Mouse (Mus musculus): ENCODE results near the gene F2r.

F2r gene

DNA sequence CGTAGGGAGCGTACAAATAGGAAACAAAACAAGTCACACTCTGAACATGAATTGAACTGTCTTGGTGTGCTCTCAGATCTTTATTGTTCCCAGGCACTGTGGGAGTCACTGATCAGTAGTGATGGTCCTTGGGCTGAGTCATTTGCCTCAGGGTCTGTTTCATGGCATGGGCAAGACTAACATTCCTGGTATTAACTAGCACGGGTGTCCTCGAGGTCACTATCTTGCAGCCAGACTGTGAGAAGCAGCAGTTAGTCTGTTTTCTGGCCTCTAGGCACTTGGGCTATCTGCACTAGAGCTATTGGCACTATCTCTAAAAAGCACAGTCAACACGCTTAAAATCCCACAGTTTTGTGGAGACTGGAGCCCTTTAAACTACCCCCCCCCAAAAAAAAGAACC is 22.4 kb downstream of the F2r start:
- no peak for DNase-seq (ENCODE audit: extremely low spot score)

DNA sequence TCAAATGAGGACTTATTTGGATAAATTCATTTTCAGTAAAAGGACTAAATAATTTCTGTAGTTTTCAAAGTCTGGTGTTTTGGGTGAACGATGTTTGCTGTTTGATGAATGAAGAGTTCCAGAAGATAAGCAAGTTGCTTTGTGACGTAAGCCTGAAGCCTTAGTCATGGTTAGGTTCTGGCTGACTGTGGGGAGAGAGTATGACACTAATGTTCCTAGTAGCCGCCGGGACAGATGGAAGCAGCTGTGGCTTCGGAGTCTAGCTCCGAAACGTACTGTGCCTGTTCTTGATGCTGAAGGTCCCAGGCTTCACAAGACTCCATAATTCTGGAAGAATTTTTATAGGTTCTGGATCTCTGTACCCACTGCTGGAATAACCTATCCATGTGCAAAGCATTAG is 22.9 kb downstream of the F2r start:
- DNase-seq (ENCODE audit: extremely low spot score), result no peak

DNA sequence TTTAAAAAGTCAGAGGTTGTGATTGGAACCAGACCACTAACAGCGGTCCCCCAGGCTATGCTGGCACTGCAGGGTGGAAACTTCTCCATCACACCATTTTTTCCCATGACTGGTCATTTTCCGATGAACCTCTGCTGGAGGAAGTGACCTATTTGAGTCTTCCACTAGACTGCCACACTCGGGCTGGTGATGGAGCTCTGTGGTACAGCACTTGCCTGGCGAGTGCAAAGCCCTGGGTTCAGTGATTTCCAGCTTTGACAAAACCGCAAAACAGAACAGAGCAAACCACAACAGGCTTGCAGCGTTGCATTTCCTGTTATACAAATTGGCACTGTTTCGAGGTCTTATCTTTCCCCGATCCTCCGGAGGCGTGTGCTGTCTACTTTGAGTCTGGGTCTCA is 25.4 kb downstream of the F2r start:
- DNase-seq (ENCODE audit: extremely low spot score), result no peak

DNA sequence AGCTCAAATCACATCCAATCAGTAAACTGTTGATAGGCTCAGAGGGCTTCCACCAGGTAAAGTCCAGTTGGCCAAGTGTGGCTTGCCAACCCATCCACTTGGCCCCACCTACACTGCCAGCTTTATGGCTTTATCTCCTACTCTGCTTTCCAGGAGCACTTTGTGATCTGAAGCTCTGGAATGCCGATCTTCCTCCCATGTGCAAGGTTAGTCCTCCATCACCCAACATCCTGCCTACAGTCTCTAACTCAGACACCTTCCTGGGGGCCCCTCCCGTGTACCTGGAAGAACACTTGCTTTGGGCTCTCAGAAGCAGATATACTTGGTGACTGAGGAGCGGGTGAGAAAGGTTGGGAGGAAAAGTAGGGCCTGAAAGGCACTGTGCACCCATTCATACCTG is 26.7 kb downstream of the F2r start:
- no peak for DNase-seq (ENCODE audit: extremely low spot score)

DNA sequence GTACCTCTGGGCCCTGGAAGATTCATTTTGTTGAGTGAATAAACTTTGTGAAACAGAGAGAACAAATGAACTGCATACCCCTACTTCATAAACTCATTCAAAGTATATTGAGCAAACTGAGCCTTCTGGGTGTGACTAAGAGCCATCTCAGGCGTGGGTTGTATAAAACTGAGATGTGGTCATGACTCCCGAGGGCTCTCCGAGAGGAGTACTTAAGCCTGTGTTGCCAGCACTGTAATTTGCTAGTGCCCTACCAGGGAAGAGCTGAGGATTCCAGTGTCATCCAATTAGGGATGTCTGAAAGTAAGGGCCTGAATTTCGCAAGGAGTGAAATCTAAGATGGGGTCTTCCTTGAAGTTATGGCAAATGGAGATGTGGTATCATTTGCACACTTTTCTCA is 30.7 kb downstream of the F2r start:
- no peak for DNase-seq (ENCODE audit: extremely low spot score)

DNA sequence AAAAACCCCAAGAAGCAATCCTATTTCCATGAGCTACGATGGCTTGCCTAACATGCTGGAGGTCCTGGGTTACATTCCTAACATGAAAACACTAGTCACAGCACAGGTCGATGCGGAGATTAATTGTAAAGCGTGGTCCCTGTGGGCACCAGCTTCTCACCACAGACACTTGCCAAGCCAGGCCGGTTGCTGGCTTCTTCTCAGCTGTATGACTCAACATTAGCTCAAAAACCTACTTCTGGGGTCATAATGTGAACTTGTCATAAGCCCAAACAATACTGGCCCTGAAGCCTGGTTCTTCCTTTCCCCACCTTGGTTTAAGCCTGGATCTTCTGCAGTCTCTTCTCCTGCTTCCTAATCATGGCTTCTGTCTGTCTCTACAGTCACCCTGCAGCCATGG is 33.4 kb downstream of the F2r start:
- no peak for DNase-seq (ENCODE audit: extremely low spot score)

DNA sequence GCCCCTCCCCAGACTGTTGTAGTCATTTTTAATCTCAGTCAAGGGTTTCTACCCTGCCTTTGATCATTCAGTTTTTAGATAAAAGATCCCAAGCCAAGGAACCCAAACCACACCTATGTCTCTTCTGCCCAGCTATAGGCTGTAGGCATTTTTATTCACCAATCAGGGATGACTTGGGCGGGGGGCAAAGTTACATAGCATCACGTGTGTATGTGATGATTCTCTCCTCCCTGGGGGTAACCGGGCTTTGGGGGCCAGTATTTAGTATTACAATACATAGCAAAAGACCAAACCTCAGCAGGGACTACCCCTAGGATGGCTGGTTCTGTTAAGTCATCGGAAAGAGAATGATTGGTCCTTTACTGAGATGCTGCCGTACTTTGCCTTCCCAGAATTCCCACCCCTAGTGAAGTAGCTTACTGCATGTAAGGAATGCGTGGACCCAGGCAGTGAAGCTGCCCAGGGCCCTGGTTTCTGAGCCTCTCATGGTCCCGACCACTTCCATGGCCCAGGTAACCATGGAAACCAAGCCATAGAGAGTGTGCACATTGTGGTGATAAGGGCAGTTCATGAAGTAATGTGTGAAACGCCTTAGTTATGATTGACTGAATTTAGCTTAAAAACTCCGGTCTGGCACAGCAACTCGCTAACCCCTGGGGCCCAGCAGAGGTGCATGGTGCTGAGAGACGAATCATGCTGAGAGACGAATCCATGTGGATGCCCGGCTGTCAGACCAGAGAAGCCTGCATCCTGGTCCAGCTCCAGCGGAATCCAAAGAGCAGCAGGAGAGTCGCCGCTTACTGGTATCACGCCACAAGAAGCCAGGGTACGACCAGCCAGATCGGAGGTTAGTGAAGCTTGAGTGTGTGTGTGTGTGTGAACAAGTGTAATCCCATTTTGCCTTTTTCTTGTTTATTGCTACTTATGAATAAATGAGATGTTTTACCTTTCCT is 34.8 kb downstream of the F2r start:
- DNase-seq (ENCODE audit: extremely low spot score), result no peak

DNA sequence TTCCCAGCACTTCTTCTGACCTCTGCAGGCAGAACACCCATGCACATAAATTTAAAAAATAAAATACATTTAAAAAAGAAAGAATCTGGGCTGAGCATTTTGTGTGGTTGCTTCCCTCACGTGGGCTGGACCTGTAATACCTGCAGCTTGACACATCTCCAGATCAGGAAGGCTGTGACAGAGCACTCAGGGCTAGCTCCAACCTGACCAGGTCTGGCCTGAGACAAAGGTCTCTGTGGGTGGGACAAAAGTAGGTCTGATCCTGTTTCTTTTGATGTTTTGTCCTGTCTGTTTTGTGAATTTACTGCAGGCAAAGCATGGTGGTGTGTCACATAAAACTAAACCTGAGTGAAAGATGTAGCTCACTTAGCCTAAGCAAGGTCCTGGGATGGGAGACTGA is 36.4 kb downstream of the F2r start:
- no peak for DNase-seq (ENCODE audit: extremely low spot score)

DNA sequence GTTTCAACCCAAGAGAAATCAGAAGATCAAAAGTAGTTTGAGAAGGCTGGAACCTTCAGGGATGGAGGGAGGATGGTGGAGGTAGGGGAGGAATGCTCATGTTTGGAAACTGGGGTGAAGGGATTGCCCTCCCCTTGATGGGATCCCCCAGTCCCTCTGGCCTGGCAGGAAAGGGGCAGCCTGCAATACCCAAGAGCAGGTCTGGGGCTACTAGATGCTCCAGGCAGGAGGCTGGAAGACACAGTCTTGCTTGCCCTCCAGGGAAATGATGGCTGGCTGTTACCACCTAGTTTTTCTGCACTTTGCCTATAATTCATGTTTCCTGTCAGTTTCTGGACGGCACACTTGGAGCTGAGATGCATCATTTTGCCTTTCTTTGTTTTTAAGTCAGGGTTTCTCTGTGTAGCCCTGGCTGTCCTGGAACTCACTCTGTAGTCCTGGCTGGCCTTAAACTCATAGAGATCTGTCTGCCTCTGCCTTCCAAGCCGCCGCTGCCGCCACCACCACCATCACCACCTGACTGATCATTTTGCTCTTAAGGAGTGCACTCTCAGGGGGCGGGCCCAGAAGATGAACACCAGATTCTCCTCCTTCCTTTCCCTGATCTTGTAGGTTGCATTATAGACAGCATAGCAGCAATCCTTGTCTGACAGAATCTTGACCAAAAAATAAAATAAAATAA is 40.1 kb downstream of the F2r start:
- no peak for DNase-seq (ENCODE audit: extremely low spot score)

DNA sequence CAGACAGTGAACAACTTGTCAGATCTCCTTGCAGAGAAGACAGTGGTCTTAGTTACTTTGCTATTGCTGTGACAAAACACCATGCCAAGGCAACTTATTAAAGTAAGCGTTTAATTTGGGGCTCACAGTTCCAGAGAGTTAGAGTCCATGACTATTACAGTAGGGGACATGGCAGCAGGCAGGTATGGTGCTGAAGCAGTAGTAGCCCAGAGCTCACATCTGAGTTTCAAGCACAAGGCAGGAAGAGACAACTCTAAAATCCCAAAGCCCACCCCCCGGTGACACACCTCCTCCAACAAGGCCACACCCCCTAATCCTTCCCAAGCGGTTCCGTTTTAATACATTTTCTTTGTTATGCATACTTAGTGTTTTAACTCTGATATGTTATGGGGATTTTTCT is 47.4 kb downstream of the F2r start:
- no peak for DNase-seq (ENCODE audit: extremely low spot score)

DNA sequence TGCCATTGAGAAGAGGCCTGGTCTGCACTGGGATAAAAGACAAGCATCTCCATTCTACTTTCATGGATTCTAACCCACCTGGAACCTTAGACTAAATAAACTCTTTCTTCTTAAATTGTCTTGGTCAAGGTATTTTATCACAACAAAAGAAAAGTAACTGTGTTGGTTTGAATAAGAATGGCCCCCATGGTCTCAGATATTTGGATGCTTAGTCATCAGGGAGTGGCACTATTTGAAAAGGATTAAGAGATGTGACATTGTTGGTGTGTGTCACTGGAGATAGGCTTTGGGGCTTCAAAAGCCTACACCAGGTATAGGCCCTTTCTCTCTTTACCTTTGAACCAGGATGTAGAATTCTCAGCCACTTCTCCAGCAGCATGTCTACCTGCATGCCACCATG is 49.0 kb downstream of the F2r start:
- DNase-seq (ENCODE audit: extremely low spot score), result no peak

DNA sequence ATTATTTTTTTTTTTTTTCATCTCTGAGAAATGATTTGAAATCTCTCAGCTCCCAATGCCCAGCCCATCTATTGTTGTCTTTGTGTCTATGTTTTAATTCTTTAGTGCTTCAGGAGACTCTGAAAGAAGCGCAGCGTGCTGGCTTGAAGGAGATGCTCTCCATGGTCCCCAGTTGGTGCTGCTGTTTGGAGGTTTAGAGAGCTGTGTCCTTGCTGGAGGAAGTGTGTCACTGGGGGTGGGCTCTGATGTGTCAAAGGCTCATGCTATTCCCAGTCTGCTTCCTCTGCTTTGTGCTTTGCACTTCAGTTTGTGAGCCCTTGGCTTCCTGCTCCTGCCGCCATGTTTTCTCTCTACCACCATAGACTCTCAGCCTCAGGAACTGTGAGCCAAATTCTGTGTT is 50.0 kb downstream of the F2r start:
- no peak for DNase-seq (ENCODE audit: extremely low spot score)

DNA sequence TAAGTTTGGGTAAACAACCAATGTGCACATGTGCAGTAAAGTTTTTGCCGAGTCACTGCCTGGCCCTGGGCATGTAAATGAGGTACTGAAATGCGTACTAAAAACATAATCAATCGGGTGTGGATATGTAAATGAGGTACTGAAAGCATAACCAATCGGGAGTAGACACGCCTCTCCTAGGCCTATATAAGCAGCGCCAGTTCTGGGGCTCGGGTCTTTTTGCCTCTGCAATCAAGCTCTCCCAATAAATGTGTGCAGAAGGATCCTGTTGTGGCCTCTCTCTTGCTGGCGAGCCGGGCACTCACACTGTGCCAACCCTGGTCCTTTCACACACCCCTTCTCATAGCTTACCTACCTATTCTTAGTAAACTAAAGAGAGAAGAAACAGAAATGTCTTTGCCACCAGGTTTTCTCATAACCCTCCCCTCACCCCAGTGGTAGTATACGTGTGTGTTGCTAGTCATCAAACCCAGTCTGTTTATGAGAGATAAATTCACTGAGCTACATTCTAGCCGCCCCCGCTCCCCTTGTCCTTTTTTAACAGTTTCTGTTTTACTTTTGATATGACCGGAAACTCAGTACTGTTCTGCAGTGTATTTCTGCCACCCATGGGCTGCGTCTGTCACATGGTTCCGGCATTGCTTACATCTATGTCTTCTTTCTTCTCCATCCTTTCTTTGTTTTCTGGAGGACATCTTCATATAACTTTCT is 51.3 kb downstream of the F2r start:
- DNase-seq (ENCODE audit: extremely low spot score), result no peak

DNA sequence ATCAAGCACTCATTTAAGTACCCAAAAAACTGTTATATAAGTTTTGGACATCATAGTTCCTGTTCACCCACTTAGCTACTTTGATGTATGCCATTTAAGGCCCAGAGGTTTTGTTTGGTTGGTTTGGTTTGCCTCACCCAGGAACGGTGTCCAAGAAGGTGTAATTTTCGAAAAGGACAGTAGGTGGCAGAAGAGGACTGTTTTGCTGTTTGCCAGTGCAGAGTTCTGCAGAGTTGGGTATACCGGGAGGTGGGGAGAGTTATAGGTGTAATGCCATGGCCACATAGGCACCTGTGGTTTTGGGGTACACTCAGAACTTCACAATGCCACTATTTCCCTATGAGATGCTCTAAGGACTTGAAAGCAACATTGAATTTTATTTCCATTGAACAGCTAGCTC is 54.6 kb downstream of the F2r start:
- DNase-seq (ENCODE audit: extremely low spot score), result peak; percentile 82

DNA sequence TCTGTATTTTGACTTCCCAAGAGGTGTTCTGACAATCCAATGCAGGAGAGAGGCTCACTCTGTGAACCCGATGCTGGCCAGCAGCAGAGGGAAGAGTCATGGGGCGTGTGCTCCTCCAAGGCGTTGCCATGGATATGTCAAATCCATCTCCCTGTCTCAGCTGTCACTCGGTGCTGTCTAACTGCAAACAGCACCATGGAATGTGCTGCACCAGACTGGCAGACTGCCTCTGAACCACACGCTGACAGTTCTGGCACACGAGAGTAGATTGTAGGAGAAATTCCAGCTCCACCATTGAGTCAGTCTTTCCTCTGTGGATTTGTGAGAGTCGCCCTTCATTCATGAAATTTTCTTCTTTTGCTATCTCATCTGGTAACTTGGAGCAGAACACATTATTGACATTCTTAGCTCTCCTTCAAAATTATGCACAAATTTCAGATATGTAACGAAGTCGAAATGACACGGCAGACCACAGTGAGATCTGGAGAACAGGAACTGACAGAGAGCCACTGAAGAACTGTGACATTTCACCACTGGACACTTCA is 55.1 kb downstream of the F2r start:
- no peak for DNase-seq (ENCODE audit: extremely low spot score)

DNA sequence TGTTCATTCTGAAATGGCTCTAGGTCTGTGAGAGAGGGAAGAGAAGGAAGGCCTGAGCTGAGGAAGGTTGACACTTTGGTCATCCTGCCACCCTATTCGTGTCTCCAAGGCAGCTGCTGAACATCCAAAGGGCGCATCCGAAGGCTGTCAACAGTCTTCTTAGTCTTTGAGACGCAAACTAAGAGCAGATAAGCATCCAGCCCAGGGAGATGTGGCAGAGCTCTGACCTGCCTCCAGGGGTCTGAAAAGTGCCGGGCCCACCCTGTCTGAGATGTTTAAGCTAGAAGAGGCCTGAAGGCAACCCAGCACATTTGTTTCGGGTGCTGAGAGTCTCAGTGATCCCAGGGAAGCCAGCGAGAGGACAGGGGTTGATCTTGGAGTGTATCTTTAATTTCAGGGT is 61.0 kb downstream of the F2r start:
- DNase-seq (ENCODE audit: extremely low spot score), result no peak

DNA sequence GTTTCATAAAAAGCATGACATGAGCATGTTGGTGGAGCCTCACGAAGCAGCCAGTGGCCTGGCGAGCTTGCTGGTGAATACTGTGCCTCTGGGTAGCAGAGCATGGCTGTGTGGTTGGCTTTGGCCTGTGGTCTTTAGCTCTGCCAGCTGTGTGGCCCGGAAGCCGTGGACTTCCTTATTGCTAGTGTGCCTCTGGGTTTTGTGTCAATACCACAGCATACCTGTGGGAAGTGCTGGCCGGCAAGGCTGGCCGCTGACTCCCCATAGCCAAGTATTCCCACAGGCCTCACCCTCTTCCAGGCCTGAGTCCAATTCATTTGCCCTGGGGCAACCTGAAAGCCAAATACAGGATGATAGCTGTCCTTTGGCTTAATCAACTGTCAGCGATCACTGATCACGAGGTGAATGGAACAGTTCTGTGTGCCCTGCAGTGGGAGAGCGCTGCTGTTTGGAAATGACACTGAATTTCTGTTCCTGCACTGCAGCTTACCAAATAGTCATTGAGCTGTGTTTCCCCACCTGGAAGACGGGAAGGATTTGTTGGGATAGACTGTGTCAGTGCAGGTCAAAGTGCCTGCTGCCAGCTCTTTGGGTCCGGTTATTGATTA is 64.3 kb downstream of the F2r start:
- no peak for DNase-seq (ENCODE audit: extremely low spot score)
